Mouse (Mus musculus): ENCODE measurements around the gene Tacc2. TPM values are rescaled to one million over a fixed set of nuclear protein-coding genes. Genes with fewer than 3 reads are reported as not detected.

Tacc2 gene
- polyA plus RNA-seq, 1 experiment, result 80.9 TPM

DNA sequence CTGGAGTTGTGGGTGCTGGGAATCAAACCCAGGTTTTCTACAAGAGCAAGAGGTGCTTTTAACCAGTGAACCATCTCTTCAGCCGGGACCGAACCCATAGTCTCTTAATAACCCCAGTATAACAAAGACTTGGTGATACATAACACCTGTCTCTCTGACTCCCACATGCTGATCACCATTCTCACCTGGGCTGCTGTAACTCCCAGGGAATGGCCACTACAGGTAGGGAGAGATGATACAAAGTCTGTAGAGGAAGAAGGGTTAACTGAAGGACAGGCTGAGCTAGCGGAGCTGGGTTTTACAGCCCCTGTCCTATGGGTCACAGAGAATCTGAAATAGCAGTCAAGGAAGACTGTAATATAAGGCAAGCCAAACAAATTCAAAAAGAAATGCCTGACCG, 34.1 kb upstream of the Tacc2 start:
- Histone ChIP-seq H3K27me3 (ENCODE audit: control insufficient read depth, insufficient read depth, low read length, poor library complexity, severe bottlenecking) (no peaks in the 10 kb centered on the region), H3K4me3 (ENCODE audit: low read depth, low read length) (no peak overlapping the region)
- no peak for TF ChIP-seq CTCF (IDR thresholded peaks at IDR 0.05; ENCODE audit: low read depth, low read length)
- no peak for TF ChIP-seq EP300 (IDR thresholded peaks at IDR 0.05; ENCODE audit: insufficient read depth, low read depth, low read length)
- no peak for TF ChIP-seq POLR2A (IDR thresholded peaks at IDR 0.05; ENCODE audit: insufficient read depth, low read length)

DNA sequence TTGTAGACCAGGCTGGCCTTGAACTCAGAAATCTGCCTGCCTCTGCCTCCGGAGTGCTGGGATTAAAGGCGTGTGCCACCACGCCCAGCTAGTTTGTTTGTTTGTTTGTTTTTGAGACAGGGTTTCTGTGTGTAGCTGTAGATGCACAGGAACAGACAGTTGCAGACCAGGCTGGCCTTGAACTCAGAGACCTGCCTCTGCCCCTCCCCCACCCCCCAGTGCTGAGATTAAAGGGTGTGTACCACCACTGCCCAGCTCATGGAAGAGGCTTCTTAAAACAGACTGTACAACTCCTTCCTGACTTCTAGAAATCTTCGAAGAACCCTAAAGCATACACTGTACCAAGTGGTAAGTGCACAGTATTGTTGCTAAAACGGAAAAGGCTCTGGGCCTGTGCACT, 31.8 kb upstream of the Tacc2 start:
- TF ChIP-seq CTCF (IDR thresholded peaks at IDR 0.05; ENCODE audit: low read depth, low read length), result no peak
- TF ChIP-seq EP300 (IDR thresholded peaks at IDR 0.05; ENCODE audit: insufficient read depth, low read depth, low read length), result no peak
- TF ChIP-seq POLR2A (IDR thresholded peaks at IDR 0.05; ENCODE audit: insufficient read depth, low read length), result no peak
- peaks cover 28% of the 10 kb centered on the region for H3K36me3 ChIP-seq (ENCODE audit: control insufficient read depth, insufficient read depth, low read length, poor library complexity, severe bottlenecking)
- no peak overlapping the region for H3K27ac ChIP-seq (ENCODE audit: insufficient read depth, low read length)
- H3K9me3 ChIP-seq (replicated peaks; ENCODE audit: control insufficient read depth, insufficient read depth, low read length, poor library complexity, severe bottlenecking), result no peaks in the 10 kb centered on the region
- H3K27me3 ChIP-seq (ENCODE audit: control insufficient read depth, insufficient read depth, low read length, poor library complexity, severe bottlenecking), result no peaks in the 10 kb centered on the region
- H3K4me3 ChIP-seq (ENCODE audit: low read depth, low read length), result no peak overlapping the region; the same call in 1 of the 2 replicates
- peaks cover 2% of the 10 kb centered on the region for H3K4me1 ChIP-seq (ENCODE audit: control insufficient read depth, insufficient read depth, low read length)
- no peak overlapping the region for H3K9ac ChIP-seq (ENCODE audit: low read depth, poor library complexity, severe bottlenecking)

More for the DNA sequence above, 34.1 kb upstream of the Tacc2 start:
- Histone ChIP-seq H3K4me1 (ENCODE audit: control insufficient read depth, insufficient read depth, low read length) (peaks cover 2% of the 10 kb centered on the region), H3K9ac (ENCODE audit: low read depth, poor library complexity, severe bottlenecking) (no peak overlapping the region), H3K27ac (ENCODE audit: insufficient read depth, low read length) (no peak overlapping the region), H3K36me3 (ENCODE audit: control insufficient read depth, insufficient read depth, low read length, poor library complexity, severe bottlenecking) (peaks cover 49% of the 10 kb centered on the region), H3K9me3 (replicated peaks; ENCODE audit: control insufficient read depth, insufficient read depth, low read length, poor library complexity, severe bottlenecking) (no peaks in the 10 kb centered on the region)

DNA sequence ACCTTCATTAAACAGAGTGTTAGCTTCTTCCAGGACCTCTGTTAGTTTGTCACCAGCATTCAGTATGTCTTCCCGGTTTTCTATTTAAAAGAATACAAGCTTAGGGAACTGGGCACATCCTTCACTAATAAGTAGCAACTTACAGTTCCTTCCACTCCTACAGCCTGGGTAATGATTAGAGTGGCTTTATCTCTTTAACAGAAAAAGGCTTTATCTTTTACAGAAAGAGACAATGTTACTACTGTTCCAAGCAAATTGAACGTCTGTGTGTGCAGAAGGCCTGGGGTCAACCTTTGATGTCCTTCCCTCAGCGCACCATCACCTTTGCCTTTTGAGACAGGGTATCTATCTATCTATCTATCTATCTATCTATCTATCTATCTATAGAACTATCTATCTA, 31.3 kb upstream of the Tacc2 start:
- H3K27ac ChIP-seq (ENCODE audit: insufficient read depth, low read length), result peak overlapping the region; percentile 93
- H3K9ac ChIP-seq (ENCODE audit: low read depth, poor library complexity, severe bottlenecking), result peak overlapping the region; percentile 90
- no peaks in the 10 kb centered on the region for H3K27me3 ChIP-seq (ENCODE audit: control insufficient read depth, insufficient read depth, low read length, poor library complexity, severe bottlenecking)
- H3K9me3 ChIP-seq (replicated peaks; ENCODE audit: control insufficient read depth, insufficient read depth, low read length, poor library complexity, severe bottlenecking), result no peaks in the 10 kb centered on the region
- TF ChIP-seq EP300 (IDR thresholded peaks at IDR 0.05; ENCODE audit: insufficient read depth, low read depth, low read length) (no peak), CTCF (IDR thresholded peaks at IDR 0.05; ENCODE audit: low read depth, low read length) (no peak), POLR2A (IDR thresholded peaks at IDR 0.05; ENCODE audit: insufficient read depth, low read length) (no peak)
- H3K36me3 ChIP-seq (ENCODE audit: control insufficient read depth, insufficient read depth, low read length, poor library complexity, severe bottlenecking), result peaks cover 28% of the 10 kb centered on the region
- peak overlapping the region; percentile 86 for H3K4me3 ChIP-seq (ENCODE audit: low read depth, low read length)
- peaks cover 2% of the 10 kb centered on the region for H3K4me1 ChIP-seq (ENCODE audit: control insufficient read depth, insufficient read depth, low read length)

DNA sequence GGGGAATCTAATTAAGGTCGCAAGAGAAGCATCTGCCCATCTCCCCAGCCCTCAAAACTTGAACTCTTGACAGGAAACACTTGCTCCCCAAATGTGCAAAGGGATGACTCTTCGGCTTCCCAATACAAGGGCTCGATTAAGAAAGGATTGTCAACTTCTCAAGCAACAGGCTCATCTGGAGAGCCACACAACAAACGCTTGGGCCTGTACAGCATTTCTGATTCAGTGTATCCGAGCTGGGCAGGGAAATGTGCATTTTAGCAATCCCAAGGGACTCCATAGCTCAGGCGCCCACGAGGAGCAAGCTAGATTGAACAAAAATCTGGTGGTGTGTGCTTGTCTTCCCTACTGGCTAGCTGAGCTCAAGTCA, 30.8 kb upstream of the Tacc2 start:
- Histone ChIP-seq H3K27ac (ENCODE audit: insufficient read depth, low read length) (peak overlapping the region; percentile 93), H3K9me3 (replicated peaks; ENCODE audit: control insufficient read depth, insufficient read depth, low read length, poor library complexity, severe bottlenecking) (no peaks in the 10 kb centered on the region), H3K4me3 (ENCODE audit: low read depth, low read length) (peak overlapping the region; percentile 86), H3K27me3 (ENCODE audit: control insufficient read depth, insufficient read depth, low read length, poor library complexity, severe bottlenecking) (no peaks in the 10 kb centered on the region), H3K9ac (ENCODE audit: low read depth, poor library complexity, severe bottlenecking) (peak overlapping the region; percentile 90), H3K4me1 (ENCODE audit: control insufficient read depth, insufficient read depth, low read length) (peaks cover 2% of the 10 kb centered on the region), H3K36me3 (ENCODE audit: control insufficient read depth, insufficient read depth, low read length, poor library complexity, severe bottlenecking) (peaks cover 27% of the 10 kb centered on the region)
- TF ChIP-seq EP300 (IDR thresholded peaks at IDR 0.05; ENCODE audit: insufficient read depth, low read depth, low read length) (no peak), POLR2A (IDR thresholded peaks at IDR 0.05; ENCODE audit: insufficient read depth, low read length) (no peak), CTCF (IDR thresholded peaks at IDR 0.05; ENCODE audit: low read depth, low read length) (no peak)

DNA sequence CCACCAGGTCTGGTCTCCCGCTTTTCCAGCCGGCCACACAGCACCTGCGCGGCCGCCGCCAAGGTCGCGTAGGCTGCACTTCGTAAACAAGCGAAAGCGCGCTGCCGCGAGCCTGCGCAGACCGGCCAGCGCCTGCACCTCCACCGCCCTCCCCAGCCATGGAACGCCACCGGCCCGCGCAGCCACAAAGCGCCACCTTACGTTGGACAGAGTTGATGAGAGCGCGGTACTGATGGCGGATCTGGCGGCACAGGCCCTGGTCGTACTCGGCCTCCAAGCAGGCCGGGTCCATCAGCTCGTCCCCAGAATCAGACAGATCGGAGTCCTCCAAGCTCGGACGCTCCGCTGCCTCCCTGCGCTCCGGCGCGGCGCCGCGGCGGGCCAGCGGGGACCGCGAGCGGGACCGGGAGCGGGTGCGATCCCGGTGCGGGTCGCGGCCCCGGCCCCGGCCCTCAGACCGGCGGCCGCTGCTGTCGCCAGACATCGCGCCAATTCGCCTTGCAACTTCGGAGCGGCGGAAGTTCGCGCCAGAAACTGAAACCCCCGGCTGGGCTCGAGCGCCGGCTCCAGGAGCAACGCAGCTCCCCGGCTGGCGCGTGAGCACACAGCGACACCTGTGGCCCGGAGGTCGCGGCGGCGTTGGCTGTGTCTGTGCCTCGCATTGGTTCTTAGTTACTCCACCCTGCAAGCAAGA, 30.3 kb upstream of the Tacc2 start:
- Histone ChIP-seq H3K4me1 (ENCODE audit: control insufficient read depth, insufficient read depth, low read length) (peaks cover 2% of the 10 kb centered on the region), H3K9ac (ENCODE audit: low read depth, poor library complexity, severe bottlenecking) (peak overlapping the region; percentile 90), H3K9me3 (replicated peaks; ENCODE audit: control insufficient read depth, insufficient read depth, low read length, poor library complexity, severe bottlenecking) (no peaks in the 10 kb centered on the region), H3K36me3 (ENCODE audit: control insufficient read depth, insufficient read depth, low read length, poor library complexity, severe bottlenecking) (peaks cover 22% of the 10 kb centered on the region), H3K27me3 (ENCODE audit: control insufficient read depth, insufficient read depth, low read length, poor library complexity, severe bottlenecking) (no peaks in the 10 kb centered on the region), H3K27ac (ENCODE audit: insufficient read depth, low read length) (peak overlapping the region; percentile 93), H3K4me3 (ENCODE audit: low read depth, low read length) (peak overlapping the region; percentile 86)
- peak; percentile 53; the same call in 1 of the 2 replicates for TF ChIP-seq EP300 (IDR thresholded peaks at IDR 0.05; ENCODE audit: insufficient read depth, low read depth, low read length)
- TF ChIP-seq CTCF (IDR thresholded peaks at IDR 0.05; ENCODE audit: low read depth, low read length), result peak; percentile 72
- TF ChIP-seq POLR2A (IDR thresholded peaks at IDR 0.05; ENCODE audit: insufficient read depth, low read length), result no peak

DNA sequence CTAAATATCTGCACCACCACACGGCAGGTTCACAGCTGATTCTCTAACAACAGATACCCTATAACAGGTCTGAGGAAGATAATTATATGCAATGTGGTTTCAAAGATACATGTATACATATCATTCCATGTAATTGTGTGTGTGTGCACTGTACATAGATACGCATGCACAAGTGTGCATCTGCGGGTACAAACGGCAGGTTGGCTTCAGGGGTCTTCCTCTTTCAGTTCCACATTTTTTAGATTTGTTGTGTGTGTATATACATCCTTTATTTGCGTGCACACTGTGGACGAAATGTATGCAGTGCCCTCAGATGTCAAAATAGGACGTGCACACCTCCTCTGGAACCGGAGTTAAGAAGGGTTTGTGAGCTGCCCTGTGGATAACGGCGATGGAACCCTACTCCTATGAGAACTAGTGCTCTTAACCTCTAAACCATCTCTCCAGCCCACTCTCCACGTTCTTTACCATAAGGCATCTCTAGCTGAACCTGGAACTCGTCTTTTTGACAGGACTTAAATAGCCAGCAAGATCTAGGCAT, 29.5 kb upstream of the Tacc2 start:
- no peak for TF ChIP-seq CTCF (IDR thresholded peaks at IDR 0.05; ENCODE audit: low read depth, low read length)
- Histone ChIP-seq H3K27ac (ENCODE audit: insufficient read depth, low read length) (no peak overlapping the region), H3K27me3 (ENCODE audit: control insufficient read depth, insufficient read depth, low read length, poor library complexity, severe bottlenecking) (no peaks in the 10 kb centered on the region), H3K4me1 (ENCODE audit: control insufficient read depth, insufficient read depth, low read length) (peaks cover 2% of the 10 kb centered on the region), H3K9me3 (replicated peaks; ENCODE audit: control insufficient read depth, insufficient read depth, low read length, poor library complexity, severe bottlenecking) (no peaks in the 10 kb centered on the region), H3K9ac (ENCODE audit: low read depth, poor library complexity, severe bottlenecking) (no peak overlapping the region), H3K4me3 (ENCODE audit: low read depth, low read length) (no peak overlapping the region), H3K36me3 (ENCODE audit: control insufficient read depth, insufficient read depth, low read length, poor library complexity, severe bottlenecking) (peaks cover 19% of the 10 kb centered on the region)

All from ES-Bruce4 (cell line).